Mouse (Mus musculus): ENCODE data around the gene Foxe3.

- TF ChIP-seq HCFC1 (IDR thresholded peaks at IDR 0.05; ENCODE audit: borderline replicate concordance, insufficient read depth, low read length) (no peak), CHD2 (IDR thresholded peaks at IDR 0.05; ENCODE audit: low read depth, low read length) (no peak), MAFK (IDR thresholded peaks at IDR 0.05; ENCODE audit: insufficient read depth, low read depth, low read length) (no peak), ZNF384 (IDR thresholded peaks at IDR 0.05; ENCODE audit: low read depth, low read length) (no peak)
Measured at GRCm38 (mm10) chr4:114937459-114938047, 11.7 kb upstream of the Foxe3 start.
